Mouse (Mus musculus): ENCODE measurements at regions not wholly inside any gene's neighbourhood (a gene's known extent, or its start where the extent isn't known, plus 50 kb on each side); places are given as distances from the start of the nearest gene placed in this dataset.

DNA sequence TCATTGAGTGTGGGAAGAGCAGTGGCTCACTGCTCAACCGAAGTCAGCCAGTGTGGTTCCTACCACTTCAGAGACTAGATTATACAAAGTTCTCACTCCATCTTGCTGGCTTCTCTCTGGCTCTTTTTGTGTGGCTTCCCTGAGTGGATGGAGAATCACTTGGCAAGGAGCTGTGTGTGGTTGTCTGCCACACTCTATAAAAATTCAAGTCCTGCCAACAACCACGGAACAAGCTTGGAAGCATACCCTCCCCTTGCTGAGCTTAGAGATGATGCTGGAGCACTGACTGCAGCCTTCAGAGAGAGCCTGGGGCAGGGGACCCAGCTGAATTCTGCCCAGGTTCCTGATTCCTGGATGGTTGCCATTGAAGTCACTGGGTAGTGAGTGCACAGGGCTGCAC, 156.3 kb upstream of the Sall1 start:
- TF ChIP-seq RCOR1 (conservative IDR thresholded peaks at IDR 0.05; ENCODE audit: low read depth, low read length): no peak
- no peak for TF ChIP-seq SIN3A (IDR thresholded peaks at IDR 0.05; ENCODE audit: low read length)
- no peak for TF ChIP-seq JUND (conservative IDR thresholded peaks at IDR 0.05; ENCODE audit: low read depth, low read length)
- TF ChIP-seq CTCF (conservative IDR thresholded peaks at IDR 0.05 in 1 of 2, IDR thresholded peaks at IDR 0.05 in 1 of 2; ENCODE audit: low read depth in 2 of 2, low read length in 2 of 2): no peak
- TF ChIP-seq USF1 (IDR thresholded peaks at IDR 0.05; ENCODE audit: low read depth, low read length): no peak
- no peak for TF ChIP-seq HCFC1 (IDR thresholded peaks at IDR 0.05; ENCODE audit: low read depth, low read length)
- no peak for TF ChIP-seq SMC3 (IDR thresholded peaks at IDR 0.05; ENCODE audit: low read depth, low read length)
- TF ChIP-seq IRF4 (IDR thresholded peaks at IDR 0.05; ENCODE audit: low read depth, low read length): no peak
